Mouse (Mus musculus) heart, embryonic 15.5 days (tissue): Measurements from ENCODE around the gene Nfia. TPM values are rescaled to one million over a fixed set of nuclear protein-coding genes. Genes with fewer than 3 reads are reported as not detected.

Experiments used
- ATAC-seq: fragments of 200-750 bp; cut with Nextera tagmentation; replicated peaks from 2 replicates; pipeline ENCODE4 v1.8.0; 2017; ENCODE audit warnings: low read depth, moderate TSS enrichment; ENCODE audit not compliant: insufficient number of reproducible peaks, insufficient read depth, low FRiP score
- H3K27ac ChIP-seq: fragments of 300-500 bp; sonication (generic); 2 replicates; pipeline ENCODE4 v1.5.1; 2015; ENCODE audit warnings: mild to moderate bottlenecking, inconsistent platforms
- H3K27me3 ChIP-seq: fragments of 300-500 bp; sonication (generic); 2 replicates; pipeline ENCODE4 v1.6.1; 2015; ENCODE audit warnings: inconsistent platforms
- H3K36me3 ChIP-seq: fragments of 300-500 bp; sonication (generic); 2 replicates; pipeline ENCODE4 v1.6.1; 2015; ENCODE audit warnings: mild to moderate bottlenecking, inconsistent platforms
- H3K4me1 ChIP-seq: fragments of 300-500 bp; sonication (generic); replicated peaks from 2 replicates; pipeline ENCODE4 v1.6.1; 2015; ENCODE audit warnings: inconsistent platforms
- H3K4me2 ChIP-seq: fragments of 300-500 bp; sonication (generic); 2 replicates; pipeline ENCODE4 v1.6.1; 2015; ENCODE audit warnings: inconsistent platforms, mild to moderate bottlenecking, moderate library complexity
- H3K4me3 ChIP-seq: fragments of 300-500 bp; sonication (generic); 2 replicates; pipeline ENCODE4 v1.5.1; 2015; ENCODE audit warnings: mild to moderate bottlenecking, inconsistent platforms
- H3K9ac ChIP-seq: fragments of 300-500 bp; sonication (generic); 2 replicates; pipeline ENCODE4 v1.6.1; 2015; ENCODE audit warnings: mild to moderate bottlenecking, inconsistent platforms
- H3K9me3 ChIP-seq: fragments of 300-500 bp; sonication (generic); replicated peaks from 2 replicates; pipeline ENCODE4 v1.6.1; 2016; ENCODE audit warnings: inconsistent platforms
- WGBS: fragments of 180-500 bp; shearing (Covaris S2); methylation state at CpG from one replicate; pipeline ENCODE4 v1.1.7; 2015; ENCODE audit warnings: mixed read lengths; 5-methylcytosine and 5-hydroxymethylcytosine counted together
- polyA plus RNA-seq: library from polyadenylated mRNA; unstranded; fragments of >200 nt; fragmentation: Nextera tagmentation; extraction: Ambion mirVana; gene quantifications from 2 replicates; pipeline ENCODE4 v1.2.1, GENCODE M21; 2015

The Nfia gene
- polyA plus RNA-seq, 1 experiment from 2014 or later: 47.9 TPM

- no peak overlapping the region for H3K4me2 ChIP-seq
- peaks cover 39% of the 10 kb centered on the region for H3K4me1 ChIP-seq
- H3K27ac ChIP-seq: no peak overlapping the region
- no peak overlapping the region for H3K9ac ChIP-seq
- no peaks in the 10 kb centered on the region for H3K9me3 ChIP-seq
- no peak overlapping the region for H3K4me3 ChIP-seq
- WGBS: 45% methylated on average over 3 of the region's 3 CpGs
- no peaks in the 10 kb centered on the region for H3K27me3 ChIP-seq
- no peak for ATAC-seq
- 0 out of 2 replicates have a peak, but pooled peaks cover 5% of the 10 kb centered on the region for H3K36me3 ChIP-seq
Measured at GRCm38 (mm10) chr4:97860376-97860775, 87.8 kb downstream of the Nfia start.

GRCm38 (mm10) chr4:97860791-97861344 is 88.3 kb downstream of the Nfia start:
- no peak for ATAC-seq
- Histone ChIP-seq H3K9ac (no peak overlapping the region), H3K4me3 (no peak overlapping the region), H3K4me1 (peaks cover 39% of the 10 kb centered on the region), H3K36me3 (0 out of 2 replicates have a peak, but pooled peaks cover 5% of the 10 kb centered on the region), H3K4me2 (no peak overlapping the region), H3K27ac (no peak overlapping the region), H3K27me3 (no peaks in the 10 kb centered on the region), H3K9me3 (no peaks in the 10 kb centered on the region)
- 84% methylated on average over 8 of the region's 8 CpGs for WGBS

GRCm38 (mm10) chr4:97862379-97862778 is 89.8 kb downstream of the Nfia start:
- Histone ChIP-seq H3K9ac (no peak overlapping the region), H3K27me3 (no peaks in the 10 kb centered on the region), H3K9me3 (no peaks in the 10 kb centered on the region), H3K36me3 (0 out of 2 replicates have a peak, but pooled peaks cover 5% of the 10 kb centered on the region), H3K4me3 (no peak overlapping the region), H3K27ac (no peak overlapping the region), H3K4me1 (peaks cover 36% of the 10 kb centered on the region), H3K4me2 (no peak overlapping the region)
- 81% methylated on average over 6 of the region's 6 CpGs for WGBS
- ATAC-seq: no peak

GRCm38 (mm10) chr4:97864276-97864675 is 91.7 kb downstream of the Nfia start:
- no peaks in the 10 kb centered on the region for H3K27me3 ChIP-seq
- no peak for ATAC-seq
- no peak overlapping the region for H3K9ac ChIP-seq
- no peak overlapping the region for H3K4me2 ChIP-seq
- H3K4me1 ChIP-seq: peaks cover 41% of the 10 kb centered on the region
- H3K27ac ChIP-seq: no peak overlapping the region
- H3K9me3 ChIP-seq: no peaks in the 10 kb centered on the region
- WGBS: 94% methylated on average over 2 of the region's 2 CpGs
- H3K4me3 ChIP-seq: no peak overlapping the region
- 0 out of 2 replicates have a peak, but pooled peaks cover 5% of the 10 kb centered on the region for H3K36me3 ChIP-seq

GRCm38 (mm10) chr4:97865410-97865953 is 92.9 kb downstream of the Nfia start:
- no peaks in the 10 kb centered on the region for H3K27me3 ChIP-seq
- H3K27ac ChIP-seq: no peak overlapping the region
- H3K4me3 ChIP-seq: no peak overlapping the region
- no peak overlapping the region for H3K9ac ChIP-seq
- H3K9me3 ChIP-seq: no peaks in the 10 kb centered on the region
- H3K4me2 ChIP-seq: no peak overlapping the region
- 0 out of 2 replicates have a peak, but pooled peaks cover 5% of the 10 kb centered on the region for H3K36me3 ChIP-seq
- no peak for ATAC-seq
- WGBS: 80% methylated on average over 3 of the region's 3 CpGs
- peaks cover 45% of the 10 kb centered on the region for H3K4me1 ChIP-seq

- H3K27me3 ChIP-seq: no peaks in the 10 kb centered on the region
- no peak overlapping the region for H3K4me2 ChIP-seq
- H3K4me1 ChIP-seq: peaks cover 45% of the 10 kb centered on the region
- H3K9ac ChIP-seq: no peak overlapping the region
- H3K27ac ChIP-seq: peak overlapping the region; percentile 64
- H3K36me3 ChIP-seq: 0 out of 2 replicates have a peak, but pooled peaks cover 5% of the 10 kb centered on the region
- H3K9me3 ChIP-seq: no peaks in the 10 kb centered on the region
- no peak overlapping the region for H3K4me3 ChIP-seq
- WGBS: 39% methylated on average over 5 of the region's 5 CpGs
- no peak for ATAC-seq
Measured at GRCm38 (mm10) chr4:97866463-97866862, 93.9 kb downstream of the Nfia start.

GRCm38 (mm10) chr4:97868307-97868937 is 95.9 kb downstream of the Nfia start:
- peak; percentile 41; the same call in 1 of the 2 replicates for ATAC-seq
- H3K27me3 ChIP-seq: no peaks in the 10 kb centered on the region
- no peak overlapping the region for H3K9ac ChIP-seq
- H3K4me3 ChIP-seq: peak overlapping the region; percentile 39
- no peaks in the 10 kb centered on the region for H3K36me3 ChIP-seq
- WGBS: 45% methylated on average over 10 of the region's 10 CpGs
- H3K4me1 ChIP-seq: peaks cover 55% of the 10 kb centered on the region
- H3K4me2 ChIP-seq: peak overlapping the region; percentile 54
- H3K27ac ChIP-seq: peak overlapping the region; percentile 92
- no peaks in the 10 kb centered on the region for H3K9me3 ChIP-seq

GRCm38 (mm10) chr4:97868938-97869440 is 96.5 kb downstream of the Nfia start:
- Histone ChIP-seq H3K4me1 (peaks cover 51% of the 10 kb centered on the region), H3K4me3 (peak overlapping the region; percentile 39), H3K9me3 (no peaks in the 10 kb centered on the region), H3K9ac (no peak overlapping the region), H3K4me2 (peak overlapping the region; percentile 54), H3K36me3 (no peaks in the 10 kb centered on the region), H3K27ac (peak overlapping the region; percentile 92), H3K27me3 (no peaks in the 10 kb centered on the region)
- 35% methylated on average over 27 of the region's 27 CpGs for WGBS
- ATAC-seq: peak; percentile 87

- Histone ChIP-seq H3K4me3 (peak overlapping the region; percentile 39), H3K9ac (no peak overlapping the region), H3K27me3 (no peaks in the 10 kb centered on the region), H3K9me3 (no peaks in the 10 kb centered on the region), H3K27ac (peak overlapping the region; percentile 92), H3K4me1 (peaks cover 54% of the 10 kb centered on the region), H3K4me2 (peak overlapping the region; percentile 54), H3K36me3 (no peaks in the 10 kb centered on the region)
- WGBS: 41% methylated on average over 7 of the region's 7 CpGs
- ATAC-seq: no peak
Measured at GRCm38 (mm10) chr4:97869451-97869850, 96.9 kb downstream of the Nfia start.

- Histone ChIP-seq H3K9ac (no peak overlapping the region), H3K27ac (peak overlapping the region; percentile 23), H3K9me3 (no peaks in the 10 kb centered on the region), H3K4me2 (no peak overlapping the region), H3K4me1 (peaks cover 60% of the 10 kb centered on the region), H3K4me3 (no peak overlapping the region), H3K36me3 (no peaks in the 10 kb centered on the region), H3K27me3 (no peaks in the 10 kb centered on the region)
- no peak for ATAC-seq
- 60% methylated on average over 9 of the region's 9 CpGs for WGBS
Measured at GRCm38 (mm10) chr4:97871770-97872439, 99.4 kb downstream of the Nfia start.

- H3K4me2 ChIP-seq: no peak overlapping the region
- ATAC-seq: no peak
- H3K9me3 ChIP-seq: no peaks in the 10 kb centered on the region
- 73% methylated on average over 3 of the region's 3 CpGs for WGBS
- H3K9ac ChIP-seq: no peak overlapping the region
- H3K27ac ChIP-seq: no peak overlapping the region
- peaks cover 41% of the 10 kb centered on the region for H3K4me1 ChIP-seq
- H3K27me3 ChIP-seq: no peaks in the 10 kb centered on the region
- no peaks in the 10 kb centered on the region for H3K36me3 ChIP-seq
- no peak overlapping the region for H3K4me3 ChIP-seq
Measured at GRCm38 (mm10) chr4:97874916-97875315, 102.4 kb downstream of the Nfia start.
